Mouse (Mus musculus): Measurements from ENCODE around the gene Tcl1b2. TPM values are rescaled to one million over a fixed set of nuclear protein-coding genes. Genes with fewer than 3 reads are reported as not detected.

Tcl1b2 gene
- polyA plus RNA-seq (2012; rRNA removed): not detected in 2 replicates

GRCm38 (mm10) chr12:105145714-105146113 is at the start of gene Tcl1b2:
Tcl1b2 (plus strand) TSS chr12:105146014.

GRCm38 (mm10) chr12:105159390-105159789 is 13.6 kb downstream of the Tcl1b2 start, which contains the start of gene Tcl1b1:
Tcl1b1 (plus strand) TSS chr12:105159690.

GRCm38 (mm10) chr12:105176044-105176443 is 30.2 kb downstream of the Tcl1b2 start, which contains the start of gene Tcl1b5:
Tcl1b5 (plus strand) TSS chr12:105176344.

GRCm38 (mm10) chr12:105190743-105191142 is 44.9 kb downstream of the Tcl1b2 start, which contains the start of gene Tcl1b3:
Tcl1b3 (plus strand) TSS chr12:105191043.

GRCm38 (mm10) chr12:105201657-105202056 is 55.8 kb downstream of the Tcl1b2 start, which contains the start of gene Tcl1b4:
Tcl1b4 (plus strand) TSS chr12:105201957.

Other genes starting within 250 kb of the Tcl1b2 start
- 2.1 and 2.2 TPM in 2 replicates for gene Syne3, start 136.2 kb upstream of the Tcl1b2 start, polyA plus RNA-seq (2012; rRNA removed)
- gene Glrx5, start 113.3 kb upstream of the Tcl1b2 start, polyA plus RNA-seq (2012; rRNA removed): 133 and 138 TPM in 2 replicates
- gene Tcl1b1, start 13.7 kb downstream of the Tcl1b2 start, polyA plus RNA-seq (2012; rRNA removed): not detected in 2 replicates
- gene Tcl1b5, start 30.3 kb downstream of the Tcl1b2 start, polyA plus RNA-seq (2012; rRNA removed): not detected in 2 replicates
- not detected in 2 replicates for gene Tcl1b3, start 45.0 kb downstream of the Tcl1b2 start, polyA plus RNA-seq (2012; rRNA removed)
- not detected in 2 replicates for gene Tcl1b4, start 55.9 kb downstream of the Tcl1b2 start, polyA plus RNA-seq (2012; rRNA removed)
- gene Tcl1, start 76.8 kb downstream of the Tcl1b2 start, polyA plus RNA-seq (2012; rRNA removed): not detected in 2 replicates
- gene Tunar, start 187.9 kb downstream of the Tcl1b2 start, polyA plus RNA-seq (2012; rRNA removed): not detected in 2 replicates

Measured in liver, embryonic 18 days (tissue).